Mouse (Mus musculus): Measurements from ENCODE around the gene Mgst1.

GRCm38 (mm10) chr6:138128392-138129335 lies 11.5 kb upstream of the Mgst1 start:
- TF ChIP-seq CTCF (IDR thresholded peaks at IDR 0.05; ENCODE audit: low read depth, low read length): no peak
- TF ChIP-seq TAL1 (conservative IDR thresholded peaks at IDR 0.05; ENCODE audit: low read depth, low read length): no peak

Data from G1E (cell line).